Mouse (Mus musculus): ENCODE measurements around the gene Hook2. TPM values are rescaled to one million over a fixed set of nuclear protein-coding genes. Genes with fewer than 3 reads are reported as not detected.
A peak's percentile ranks its signal among the peaks of the same experiment; 100 is the strongest.

Gene Hook2
- total RNA-seq (2012; rRNA removed) (17.6 and 24.7 TPM in 2 replicates), total RNA-seq (2014; rRNA removed) (7.1 TPM in 2 replicates), polyA plus RNA-seq (2012; ENCODE audit: insufficient read length, low read depth) (9.8 and 11.7 TPM in 2 replicates)

GRCm38 (mm10) chr8:84990349-84990748 is at the start of gene Hook2:
Hook2 (plus strand) TSS chr8:84990603.
- peak within 1 kb of the TSS; percentile 93 for H3K9ac ChIP-seq (ENCODE audit: insufficient read depth, low read depth)
- H3K4me2 ChIP-seq (ENCODE audit: insufficient read depth, low read depth, poor library complexity, severe bottlenecking) = peak within 1 kb of the TSS; percentile 81
- H3K36me3 ChIP-seq (replicated peaks in 1 of 2; ENCODE audit: control insufficient read depth in 1 of 2, insufficient read depth in 1 of 2, low read length in 1 of 2) = peaks cover 7 to 28% of the 10 kb centered on the region in 2 experiments
- dilution Hi-C loops (cut with MboI; ENCODE audit: extremely low pct_ligation_motif_present, extremely low pct_unique_long_range_greater_than_20kb, low sequenced_read_pairs) (no loop called here), in situ Hi-C loops (cut with MboI; ENCODE audit: low pct_ligation_motif_present, low pct_unique_long_range_greater_than_20kb, low sequenced_read_pairs) (loop anchor here (5.0 kb wide), 1 partner anchor 37 kb away; the partner anchor contains the start of genes Asna1 and Trir)
- H3K9me3 ChIP-seq (replicated peaks; ENCODE audit: low read length) = no peaks in the 10 kb centered on the region
- H3K27me3 ChIP-seq (replicated peaks) = no peaks in the 10 kb centered on the region
- peak within 1 kb of the TSS; percentile 62 to 79 (median 70) for H3K4me3 ChIP-seq (replicated peaks in 1 of 3; ENCODE audit: low read depth in 2 of 3, low read length in 2 of 3, poor library complexity in 1 of 3)
- H3K27ac ChIP-seq (ENCODE audit: insufficient read depth, low read depth) = peak within 1 kb of the TSS; percentile 55; the same call in 1 of the 2 replicates
- H3K4me1 ChIP-seq (ENCODE audit: control insufficient read depth in 1 of 2, insufficient read depth in 2 of 2) = peaks cover 22 to 40% of the 10 kb centered on the region in 2 experiments
- H3K79me2 ChIP-seq (replicated peaks; ENCODE audit: control insufficient read depth, extremely low read depth, insufficient read depth, poor library complexity, severe bottlenecking) = no peaks in the 10 kb centered on the region
- TF ChIP-seq CTCF (conservative IDR thresholded peaks at IDR 0.05 in 1 of 2, IDR thresholded peaks at IDR 0.05 in 1 of 2; ENCODE audit: low read depth in 2 of 2, low read length in 2 of 2) (peak; percentile 62 to 98), MXI1 (IDR thresholded peaks at IDR 0.05; ENCODE audit: low read depth, low read length) (peak; percentile 13; the same call in 1 of the 2 replicates), NRF1 (IDR thresholded peaks at IDR 0.05; ENCODE audit: low read depth, low read length) (0 out of 2 replicates have a peak, but pooled peaks have one; percentile 34), RAD21 (IDR thresholded peaks at IDR 0.05; ENCODE audit: low read depth, low read length) (peak; percentile 95), PAX5 (IDR thresholded peaks at IDR 0.05; ENCODE audit: low read length) (no peak), NELFE (IDR thresholded peaks at IDR 0.05; ENCODE audit: low read depth, low read length) (no peak), MEF2A (IDR thresholded peaks at IDR 0.05; ENCODE audit: borderline replicate concordance, low read depth, low read length) (0 out of 2 replicates have a peak, but pooled peaks have one; percentile 60), USF2 (conservative IDR thresholded peaks at IDR 0.05; ENCODE audit: low read depth, low read length) (peak; percentile 85), TBP (conservative IDR thresholded peaks at IDR 0.05; ENCODE audit: low read depth, low read length) (peak; percentile 38; the same call in 1 of the 2 replicates), KAT2A (IDR thresholded peaks at IDR 0.05; ENCODE audit: insufficient replicate concordance, low read length) (no peak), CHD2 (IDR thresholded peaks at IDR 0.05; ENCODE audit: low read length) (no peak), MYC (IDR thresholded peaks at IDR 0.05; ENCODE audit: low read depth, low read length) (peak; percentile 46; the same call in 1 of the 2 replicates), HCFC1 (IDR thresholded peaks at IDR 0.05; ENCODE audit: low read depth, low read length) (peak; percentile 76), EP300 (IDR thresholded peaks at IDR 0.05; ENCODE audit: low read length) (no peak), JUND (conservative IDR thresholded peaks at IDR 0.05; ENCODE audit: low read depth, low read length) (no peak), SMC3 (IDR thresholded peaks at IDR 0.05; ENCODE audit: low read depth, low read length) (peak; percentile 92), MAZ (IDR thresholded peaks at IDR 0.05; ENCODE audit: low read depth, low read length) (peak; percentile 28), MAFK (IDR thresholded peaks at IDR 0.05; ENCODE audit: insufficient replicate concordance, low read length) (no peak), POLR2A (IDR thresholded peaks at IDR 0.05; ENCODE audit: low read depth, low read length) (peak; percentile 68), ETS1 (conservative IDR thresholded peaks at IDR 0.05; ENCODE audit: low read depth, low read length) (no peak), USF1 (IDR thresholded peaks at IDR 0.05; ENCODE audit: low read depth, low read length) (peak; percentile 91), JUN (IDR thresholded peaks at IDR 0.05; ENCODE audit: insufficient read depth, low read depth, low read length) (no peak), MAX (IDR thresholded peaks at IDR 0.05; ENCODE audit: low read length) (peak; percentile 82; the same call in 1 of the 2 replicates), BHLHE40 (IDR thresholded peaks at IDR 0.05; ENCODE audit: low read depth, low read length) (peak; percentile 88), E2F4 (IDR thresholded peaks at IDR 0.05; ENCODE audit: insufficient replicate concordance, low read depth, low read length) (no peak), ZC3H11A (IDR thresholded peaks at IDR 0.05; ENCODE audit: low read depth, low read length) (peak; percentile 51; the same call in 1 of the 2 replicates), SIN3A (IDR thresholded peaks at IDR 0.05; ENCODE audit: low read length) (peak; percentile 15), IRF4 (IDR thresholded peaks at IDR 0.05; ENCODE audit: low read depth, low read length) (no peak)
- peak; percentile 99 for DNase-seq (ENCODE audit: extremely low read depth)
